Mouse (Mus musculus) intestine, embryonic 14.5 days (tissue): ENCODE results near the gene Vps26b. TPM values are rescaled to one million over a fixed set of nuclear protein-coding genes. Genes with fewer than 3 reads are reported as not detected.

Source experiments
- ATAC-seq: fragments of 200-750 bp; cut with Nextera tagmentation; replicated peaks from 2 replicates; pipeline ENCODE4 v1.8.0; 2017; ENCODE audit warnings: low read depth, moderate number of reproducible peaks, moderate TSS enrichment, moderate library complexity; ENCODE audit not compliant: low FRiP score, low TSS enrichment
- DNase-seq: peaks from one replicate; pipeline ENCODE4 v3.0.0-alpha.2; 2018; ENCODE audit warnings: low spot score
- H3K27ac ChIP-seq: fragments of 300-500 bp; sonication (generic); 2 replicates; pipeline ENCODE4 v1.5.1; 2014; ENCODE audit warnings: low read depth, mild to moderate bottlenecking, control low read depth
- H3K27me3 ChIP-seq: fragments of 300-500 bp; sonication (generic); replicated peaks from 2 replicates; pipeline ENCODE4 v1.6.1; 2014; ENCODE audit warnings: low read length, control low read depth; ENCODE audit not compliant: control insufficient read depth, insufficient read depth
- H3K36me3 ChIP-seq: fragments of 300-500 bp; sonication (generic); 2 replicates; pipeline ENCODE4 v1.6.1; 2014; ENCODE audit warnings: low read length, control low read depth; ENCODE audit not compliant: control insufficient read depth, insufficient read depth
- H3K4me1 ChIP-seq: fragments of 300-500 bp; sonication (generic); replicated peaks from 2 replicates; pipeline ENCODE4 v1.6.1; 2014; ENCODE audit warnings: low read length, control low read depth, mixed read lengths; ENCODE audit not compliant: control insufficient read depth, insufficient read depth
- H3K4me2 ChIP-seq: fragments of 300-500 bp; sonication (generic); 2 replicates; pipeline ENCODE4 v1.6.1; 2014; ENCODE audit warnings: low read length
- H3K4me3 ChIP-seq: fragments of 300-500 bp; sonication (generic); 2 replicates; pipeline ENCODE4 v1.5.1; 2014; ENCODE audit warnings: low read depth, low read length, control low read depth, mixed read lengths
- H3K9ac ChIP-seq: fragments of 300-500 bp; sonication (generic); 2 replicates; pipeline ENCODE4 v1.6.1; 2014; ENCODE audit warnings: mild to moderate bottlenecking, low read length
- H3K9me3 ChIP-seq: fragments of 300-500 bp; sonication (generic); 2 replicates; pipeline ENCODE4 v1.6.1; 2016; ENCODE audit warnings: low read length, control low read depth; ENCODE audit not compliant: control insufficient read depth
- WGBS: fragments of 180-500 bp; shearing (Covaris S2); extraction: QIAGEN DNeasy Blood & Tissue Kit; methylation state at CpG from one replicate; pipeline ENCODE4 v1.1.7; 2014; 5-methylcytosine and 5-hydroxymethylcytosine counted together
- polyA plus RNA-seq: library from polyadenylated mRNA; unstranded; fragments of >200 nt; fragmentation: Nextera tagmentation; extraction: Ambion mirVana; gene quantifications from 2 replicates; pipeline ENCODE4 v1.2.1, GENCODE M21; 2014

Vps26b gene
- polyA plus RNA-seq, result 35.9 and 36.4 TPM in 2 replicates

DNA sequence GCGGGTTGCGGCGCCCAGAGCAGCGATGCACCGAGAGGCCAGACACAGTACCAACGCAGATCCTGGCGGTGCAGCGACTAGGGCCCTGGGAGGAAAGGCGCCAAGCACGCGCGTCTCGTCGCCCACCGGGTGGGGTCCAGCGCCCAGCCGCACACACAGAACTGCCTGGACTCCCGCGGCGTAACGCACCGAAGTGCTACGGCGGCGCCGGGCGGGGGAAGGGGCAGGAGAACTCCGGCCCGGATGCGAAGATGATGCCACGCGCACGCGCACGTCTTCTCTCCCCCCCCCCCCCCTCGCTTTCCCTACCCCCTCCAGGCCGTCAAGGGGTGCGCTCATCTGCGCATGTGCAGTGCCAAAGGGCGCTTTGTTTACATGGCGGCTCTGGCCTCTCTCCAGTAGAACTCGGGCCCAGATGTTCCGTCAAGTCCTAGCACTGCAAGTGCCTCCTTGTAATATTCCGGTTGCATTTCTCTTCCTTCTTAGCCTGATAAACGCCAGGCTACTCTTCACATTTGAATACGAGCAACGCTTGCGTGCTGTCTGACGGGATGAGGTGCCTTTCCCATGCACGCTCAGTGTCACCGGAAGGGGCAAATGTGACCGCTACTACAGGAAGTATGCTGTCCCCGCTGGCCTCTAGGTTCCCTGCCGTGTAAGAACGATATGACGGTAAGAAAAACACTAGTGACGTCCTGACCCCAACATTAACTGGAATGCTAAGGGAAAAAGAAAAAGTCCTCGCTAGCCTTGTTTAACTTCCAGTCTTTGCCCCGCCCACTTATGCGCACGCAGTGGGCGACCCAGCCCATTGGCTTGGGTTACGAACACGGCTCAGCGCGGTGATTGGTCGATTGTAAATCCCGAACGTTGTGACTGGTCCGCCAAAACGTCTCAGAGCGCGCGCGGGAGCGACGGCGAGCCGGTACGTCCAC, at the start of gene Vps26b, which contains the start of gene Ncapd3:
Gene Vps26b (minus strand): TSS at position 238 of the 935 bp plus-strand sequence.
Gene Ncapd3 (plus strand): TSS at position 348 of the 935 bp plus-strand sequence.
- peak within 1 kb of the TSS; percentile 89 for H3K4me2 ChIP-seq
- no peaks in the 10 kb centered on the region; the same call in 1 of the 2 replicates for H3K36me3 ChIP-seq
- peak within 1 kb of the TSS; percentile 88 for H3K9ac ChIP-seq
- under 1% methylated on average over 70 of the region's 80 CpGs for WGBS
- ATAC-seq (peak; percentile 95), DNase-seq (peak; percentile 97)
- H3K4me1 ChIP-seq, result peaks cover 33% of the 10 kb centered on the region
- peak within 1 kb of the TSS; percentile 91 for H3K27ac ChIP-seq
- peak within 1 kb of the TSS; percentile 90 for H3K4me3 ChIP-seq
- H3K9me3 ChIP-seq, result no peaks in the 10 kb centered on the region
- no peaks in the 10 kb centered on the region for H3K27me3 ChIP-seq

DNA sequence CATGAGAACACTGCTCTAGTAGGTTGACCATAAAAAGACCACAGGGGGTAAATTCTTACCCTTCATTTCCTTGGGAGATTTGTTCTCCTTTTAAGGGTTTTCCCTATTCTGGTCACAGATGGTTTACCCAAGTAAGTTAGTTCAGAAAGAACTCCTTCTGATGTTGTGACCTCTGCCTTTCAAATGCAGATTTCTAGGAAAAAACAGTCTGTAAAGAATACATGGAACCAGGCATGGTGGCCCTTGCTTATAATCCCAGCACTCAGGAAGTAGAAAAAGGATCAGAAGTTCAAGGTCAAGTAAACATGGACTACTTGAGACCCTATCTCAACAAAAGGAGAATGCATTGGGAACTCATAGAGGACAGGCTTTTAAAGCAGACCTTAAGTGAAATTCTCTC, 45.9 kb upstream of the Vps26b start:
- Histone ChIP-seq H3K27me3 (no peaks in the 10 kb centered on the region), H3K36me3 (peaks cover 71% of the 10 kb centered on the region)

DNA sequence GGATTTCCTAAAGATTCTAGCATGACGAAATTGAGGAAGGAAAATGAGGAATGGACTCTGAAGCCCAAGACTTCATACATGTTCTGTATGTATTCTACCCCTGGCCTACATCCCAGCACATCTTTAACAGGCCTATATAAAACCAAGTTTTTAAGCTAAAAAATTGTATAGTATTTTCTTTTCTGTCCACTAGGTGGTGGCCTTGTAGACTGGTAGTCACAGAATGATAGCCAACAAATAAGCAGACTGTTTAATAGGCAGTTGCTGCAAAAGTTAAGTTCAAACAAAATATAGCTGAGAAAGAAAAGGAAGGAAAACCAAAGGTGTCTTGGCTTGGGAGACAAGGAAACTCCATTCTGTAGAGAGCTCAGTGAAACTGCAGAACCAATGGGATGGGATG, 44.8 kb upstream of the Vps26b start:
- Histone ChIP-seq H3K4me3 (no peak overlapping the region), H3K27me3 (no peaks in the 10 kb centered on the region), H3K4me2 (no peak overlapping the region), H3K27ac (no peak overlapping the region), H3K9me3 (no peaks in the 10 kb centered on the region), H3K9ac (no peak overlapping the region), H3K36me3 (peaks cover 72% of the 10 kb centered on the region), H3K4me1 (no peaks in the 10 kb centered on the region)
- 85% methylated on average over 1 of the region's 1 CpGs for WGBS
- DNase-seq (no peak), ATAC-seq (no peak)

More for the DNA sequence above, 45.9 kb upstream of the Vps26b start:
- DNase-seq (no peak), ATAC-seq (no peak)
- no peak overlapping the region for H3K4me2 ChIP-seq
- H3K4me3 ChIP-seq, result no peak overlapping the region
- H3K9ac ChIP-seq, result no peak overlapping the region
- H3K4me1 ChIP-seq, result no peaks in the 10 kb centered on the region
- no peaks in the 10 kb centered on the region for H3K9me3 ChIP-seq
- H3K27ac ChIP-seq, result no peak overlapping the region

GRCm38 (mm10) chr9:27070895-27071294, 41.0 kb upstream of the Vps26b start:
- Histone ChIP-seq H3K4me2 (no peak overlapping the region), H3K4me3 (no peak overlapping the region), H3K27me3 (no peaks in the 10 kb centered on the region), H3K36me3 (peaks cover 88% of the 10 kb centered on the region), H3K9ac (no peak overlapping the region), H3K27ac (no peak overlapping the region), H3K4me1 (no peaks in the 10 kb centered on the region), H3K9me3 (no peaks in the 10 kb centered on the region)
- DNase-seq (no peak), ATAC-seq (no peak)
- 81% methylated on average over 4 of the region's 4 CpGs for WGBS

DNA sequence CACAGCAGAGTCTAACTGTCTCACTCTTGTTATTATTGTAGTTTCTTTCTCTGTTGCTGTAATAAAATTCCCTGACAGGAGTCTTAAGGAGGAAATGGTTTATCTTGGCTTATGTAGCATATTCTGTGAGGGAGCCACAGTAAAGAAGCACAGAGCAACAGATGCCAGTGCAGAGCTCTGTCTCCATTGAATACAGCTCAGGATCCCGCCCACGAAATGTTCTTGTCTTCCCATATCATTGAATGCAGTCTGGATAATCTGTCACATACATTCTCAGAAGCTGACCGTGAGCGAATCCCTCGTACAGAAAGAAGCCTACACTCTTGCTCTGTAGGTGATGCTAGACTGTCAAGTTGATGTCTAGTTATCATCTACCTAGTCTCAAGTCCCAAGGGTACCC, 28.5 kb upstream of the Vps26b start:
- Histone ChIP-seq H3K4me3 (no peak overlapping the region), H3K27ac (no peak overlapping the region), H3K4me2 (no peak overlapping the region), H3K36me3 (peaks cover 94% of the 10 kb centered on the region), H3K27me3 (no peaks in the 10 kb centered on the region), H3K9me3 (no peaks in the 10 kb centered on the region), H3K4me1 (no peaks in the 10 kb centered on the region), H3K9ac (no peak overlapping the region)
- WGBS, result 90% methylated on average over 5 of the region's 5 CpGs
- no peak for ATAC-seq
- DNase-seq, result no peak

DNA sequence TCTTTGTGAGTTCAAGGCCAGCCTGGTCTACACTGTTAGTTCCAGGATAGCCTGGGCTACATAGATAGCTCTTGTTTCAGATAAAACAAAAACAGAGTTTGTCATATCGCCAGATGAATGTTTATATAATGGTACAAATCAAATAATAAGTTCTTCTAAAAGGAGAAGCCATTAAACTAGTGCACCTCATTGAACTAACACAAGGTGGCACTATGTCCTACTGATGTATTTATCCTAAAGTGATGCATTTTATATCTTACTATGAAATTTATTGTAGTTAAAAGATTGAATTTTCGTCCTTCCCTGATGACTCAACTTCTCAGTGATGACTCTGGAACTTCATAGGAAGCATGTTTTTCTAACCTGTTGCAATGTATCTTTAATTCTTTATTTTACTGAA, 19.6 kb upstream of the Vps26b start:
- Histone ChIP-seq H3K27me3 (no peaks in the 10 kb centered on the region), H3K27ac (no peak overlapping the region), H3K36me3 (peaks cover 87% of the 10 kb centered on the region), H3K4me1 (no peaks in the 10 kb centered on the region), H3K9me3 (no peaks in the 10 kb centered on the region), H3K9ac (no peak overlapping the region), H3K4me2 (no peak overlapping the region), H3K4me3 (no peak overlapping the region)
- no peak for ATAC-seq
- 82% methylated on average over 2 of the region's 2 CpGs for WGBS
- DNase-seq, result no peak

DNA sequence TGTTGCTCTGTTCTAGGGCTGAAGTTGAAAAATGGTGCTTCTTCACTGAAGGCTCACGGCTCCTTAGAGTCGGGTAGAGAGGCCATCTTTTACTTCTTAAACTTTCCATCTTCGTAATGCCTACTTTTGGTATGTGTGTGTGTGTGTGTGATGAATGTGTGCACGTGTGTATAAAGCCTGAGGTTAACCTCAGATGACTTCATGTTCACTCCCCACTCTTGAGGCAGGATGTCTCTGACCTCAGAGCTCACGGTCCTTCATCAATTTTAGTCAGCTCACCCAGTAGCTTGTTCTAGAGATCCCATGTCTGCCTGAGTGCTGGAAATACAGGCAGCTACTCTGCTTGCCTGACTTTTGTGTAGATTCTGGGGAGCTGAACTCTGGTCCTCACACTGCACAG, 14.0 kb upstream of the Vps26b start:
- Histone ChIP-seq H3K9me3 (no peaks in the 10 kb centered on the region), H3K27ac (no peak overlapping the region), H3K4me1 (no peaks in the 10 kb centered on the region), H3K27me3 (no peaks in the 10 kb centered on the region), H3K9ac (no peak overlapping the region), H3K4me3 (no peak overlapping the region), H3K4me2 (no peak overlapping the region), H3K36me3 (peaks cover 94% of the 10 kb centered on the region)
- no peak for ATAC-seq
- 93% methylated on average over 5 of the region's 5 CpGs for WGBS
- DNase-seq, result no peak

GRCm38 (mm10) chr9:27030763-27031100, 867 bp upstream of the Vps26b start:
- no peaks in the 10 kb centered on the region for H3K9me3 ChIP-seq
- peak overlapping the region; percentile 90 for H3K4me3 ChIP-seq
- ATAC-seq, result peak; percentile 56
- peaks cover 33% of the 10 kb centered on the region for H3K4me1 ChIP-seq
- peak overlapping the region; percentile 89 for H3K4me2 ChIP-seq
- peak overlapping the region; percentile 91; the same call in 1 of the 2 replicates for H3K27ac ChIP-seq
- WGBS, result under 1% methylated on average over 17 of the region's 17 CpGs
- DNase-seq, result no peak
- no peaks in the 10 kb centered on the region; the same call in 1 of the 2 replicates for H3K36me3 ChIP-seq
- H3K27me3 ChIP-seq, result no peaks in the 10 kb centered on the region
- peak overlapping the region; percentile 88 for H3K9ac ChIP-seq
